Mouse (Mus musculus) spleen, adult 2 months (tissue): ENCODE results near the gene Ugt1a8.

Experiments used
- CTCF ChIP-seq: fragments of 200-500 bp; IDR thresholded peaks from 2 replicates; pipeline ENCODE4 v1.5.1; 2011; ENCODE audit warnings: mild to moderate bottlenecking, inconsistent platforms; ENCODE audit not compliant: insufficient read depth, insufficient read length, insufficient replicate concordance; ENCODE audit errors: extremely low read depth
- POLR2A ChIP-seq: fragments of 200-500 bp; IDR thresholded peaks from 2 replicates; pipeline ENCODE4 v1.6.1; 2011; ENCODE audit warnings: low read depth, low read length, inconsistent platforms

GRCm38 (mm10) chr1:88070902-88071301 is 16.7 kb upstream of the Ugt1a8 start:
- TF ChIP-seq CTCF (no peak), POLR2A (no peak)
